Mouse (Mus musculus) lung, embryonic 15.5 days (tissue): Measurements from ENCODE around the gene Fhod1. TPM values are rescaled to one million over a fixed set of nuclear protein-coding genes. Genes with fewer than 3 reads are reported as not detected.

Source experiments
- microRNA counts: library from miRNA; unstranded; fragments of <30 nt; microRNA quantifications from one replicate; lab custom pipeline; 2016
- microRNA-seq: library from miRNA; unstranded; fragments of <30 nt; microRNA quantifications from one replicate; pipeline ENCODE4, GENCODE M21; 2016
- polyA plus RNA-seq: library from polyadenylated mRNA; unstranded; fragments of >200 nt; fragmentation: Nextera tagmentation; extraction: Ambion mirVana; gene quantifications from 2 replicates; pipeline ENCODE4 v1.2.1, GENCODE M21; 2015

Fhod1 gene
- polyA plus RNA-seq, 1 experiment from 2014 or later, result 11.9 TPM

MicroRNA genes within 50 kb of the gene (microRNA counts, 519-probe panel; counts per million panel counts)
- 1,986 counts per million, percentile 16 among the panel's probes with 10 or more counts for microRNA mmu-miR-328 (lab: Ali Mortazavi, UCI)

Small RNA genes within 50 kb of the gene (microRNA-seq; reads per million reads assigned to microRNA genes)
- gene Gm27320 (not detected), gene Mir328 (215 reads per million, percentile 60 among the genes with 10 or more reads in this experiment)

Other genes starting within 250 kb of the Fhod1 start
- not detected in 2 replicates for gene Ces4a, start 216.2 kb downstream of the Fhod1 start, polyA plus RNA-seq
- 62.9 and 63.3 TPM in 2 replicates for gene Cbfb, start 177.3 kb downstream of the Fhod1 start, polyA plus RNA-seq
- 38.2 and 38.8 TPM in 2 replicates for gene D230025D16Rik, start 122.8 kb downstream of the Fhod1 start, polyA plus RNA-seq
- gene B3gnt9, start 92.8 kb downstream of the Fhod1 start, polyA plus RNA-seq, result 23.4 and 26.0 TPM in 2 replicates
- 29.8 and 33.6 TPM in 2 replicates for gene Tradd, start 83.3 kb downstream of the Fhod1 start, polyA plus RNA-seq
- gene Fbxl8, start 83.3 kb downstream of the Fhod1 start, polyA plus RNA-seq, result 4.8 and 4.9 TPM in 2 replicates
- 0.61 and 0.69 TPM in 2 replicates for gene Hsf4, start 78.2 kb downstream of the Fhod1 start, polyA plus RNA-seq
- gene Nol3, start 71.8 kb downstream of the Fhod1 start, polyA plus RNA-seq, result 1.5 and 1.7 TPM in 2 replicates
- gene 4931428F04Rik, start 58.1 kb downstream of the Fhod1 start, polyA plus RNA-seq, result 9.7 and 10.0 TPM in 2 replicates
- gene Exoc3l, start 51.9 kb downstream of the Fhod1 start, polyA plus RNA-seq, result 30.3 and 32.9 TPM in 2 replicates
- gene E2f4, start 50.3 kb downstream of the Fhod1 start, polyA plus RNA-seq, result 76.4 and 77.3 TPM in 2 replicates
- 10.1 and 12.1 TPM in 2 replicates for gene Elmo3, start 42.4 kb downstream of the Fhod1 start, polyA plus RNA-seq
- gene Lrrc29, start 21.7 kb downstream of the Fhod1 start, polyA plus RNA-seq, result 1.6 and 2.8 TPM in 2 replicates
- 110 and 116 TPM in 2 replicates for gene Tmem208, start 21.6 kb downstream of the Fhod1 start, polyA plus RNA-seq
- 6.4 and 7.2 TPM in 2 replicates for gene Slc9a5, start 890 bp upstream of the Fhod1 start, polyA plus RNA-seq
- gene Plekhg4, start 25.3 kb upstream of the Fhod1 start, polyA plus RNA-seq, result 1.1 and 1.5 TPM in 2 replicates
- not detected in 2 replicates for gene Kctd19, start 65.5 kb upstream of the Fhod1 start, polyA plus RNA-seq
- 0.43 and 0.67 TPM in 2 replicates for gene Lrrc36, start 65.6 kb upstream of the Fhod1 start, polyA plus RNA-seq
- 63.3 and 63.6 TPM in 2 replicates for gene Tppp3, start 123.6 kb upstream of the Fhod1 start, polyA plus RNA-seq
- gene Zdhhc1, start 148.9 kb upstream of the Fhod1 start, polyA plus RNA-seq, result 44.0 and 50.9 TPM in 2 replicates
- gene Hsd11b2, start 170.8 kb upstream of the Fhod1 start, polyA plus RNA-seq, result 2.6 and 2.8 TPM in 2 replicates
- 80.8 and 82.1 TPM in 2 replicates for gene Atp6v0d1, start 218.1 kb upstream of the Fhod1 start, polyA plus RNA-seq